Mouse (Mus musculus) cerebellum, postnatal 4 days (tissue): ENCODE results near the gene Top2b.
A peak's percentile ranks its signal among the peaks of the same experiment; 100 is the strongest.

ENCODE experiments used
- DNase-seq, 2 experiments: peaks; one replicate each; pipeline ENCODE4 v3.0.0; 2022; ENCODE audit warnings: low spot score in 2 of 2, mixed read lengths in 1 of 2

Top2b gene

DNA sequence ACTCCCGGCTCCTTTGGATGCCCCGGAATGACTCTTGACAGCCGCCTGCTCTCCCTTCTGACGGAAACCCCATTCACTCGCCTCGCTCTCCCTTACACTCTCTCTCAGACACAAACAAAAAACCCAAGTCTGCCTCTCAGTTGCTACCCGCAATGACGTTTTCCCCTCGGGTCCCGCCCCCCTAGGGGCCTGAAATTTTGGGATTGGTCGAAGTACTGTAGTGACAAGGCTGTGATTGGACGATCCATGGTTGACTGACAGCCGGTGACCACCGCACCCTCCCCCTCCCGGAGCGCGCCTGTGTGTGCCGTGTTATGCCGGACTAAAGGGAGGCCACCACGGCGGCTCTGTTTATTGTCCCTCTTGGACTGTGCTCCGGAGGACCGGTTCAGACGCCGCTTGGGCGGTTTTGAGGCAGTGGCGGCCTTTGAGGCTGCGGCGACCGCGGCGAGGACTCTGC is at the start of gene Top2b:
TSS of gene Top2b (plus strand) at position 302 of the 460 bp plus-strand sequence.
- peak; percentile 94 to 98 for DNase-seq

DNA sequence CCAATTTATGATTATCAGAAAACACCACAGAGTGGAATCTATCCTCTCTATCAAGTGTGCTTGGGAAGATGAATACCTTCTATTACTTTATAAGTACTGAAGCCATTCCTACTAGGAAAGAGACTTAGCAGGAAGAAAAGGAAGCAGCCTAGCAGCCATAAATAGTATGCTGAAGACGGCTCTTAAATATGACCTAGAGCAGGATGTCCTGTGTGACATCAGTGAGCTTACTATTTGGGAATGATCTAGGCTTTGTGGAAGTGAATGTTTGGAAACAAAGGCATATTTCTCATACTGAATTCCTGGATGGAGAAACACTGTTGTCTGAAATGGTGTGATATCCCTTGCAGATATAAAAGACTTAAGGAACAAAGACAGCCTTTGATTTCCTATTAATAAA is 48.3 kb upstream of the Top2b start:
- no peak for DNase-seq

DNA sequence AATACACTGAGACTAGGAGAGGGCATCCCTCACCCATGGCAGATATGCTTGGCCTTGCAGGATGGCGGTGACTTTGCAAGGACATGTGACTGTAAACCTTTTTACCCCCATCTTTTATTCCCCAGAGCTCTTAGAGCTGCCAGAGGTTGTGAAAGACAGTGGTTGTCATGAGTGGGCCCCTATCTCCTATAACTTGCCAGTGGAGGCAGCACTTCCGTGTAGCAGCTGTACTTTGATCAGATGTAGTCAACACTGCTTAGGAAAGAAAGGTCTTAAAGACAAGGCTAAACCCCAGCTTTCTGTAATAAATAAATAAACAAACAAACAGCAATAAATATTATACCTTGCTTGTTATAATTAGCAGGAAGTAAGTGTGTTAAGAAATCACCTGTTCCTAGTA is 45.2 kb upstream of the Top2b start:
- no peak for DNase-seq

DNA sequence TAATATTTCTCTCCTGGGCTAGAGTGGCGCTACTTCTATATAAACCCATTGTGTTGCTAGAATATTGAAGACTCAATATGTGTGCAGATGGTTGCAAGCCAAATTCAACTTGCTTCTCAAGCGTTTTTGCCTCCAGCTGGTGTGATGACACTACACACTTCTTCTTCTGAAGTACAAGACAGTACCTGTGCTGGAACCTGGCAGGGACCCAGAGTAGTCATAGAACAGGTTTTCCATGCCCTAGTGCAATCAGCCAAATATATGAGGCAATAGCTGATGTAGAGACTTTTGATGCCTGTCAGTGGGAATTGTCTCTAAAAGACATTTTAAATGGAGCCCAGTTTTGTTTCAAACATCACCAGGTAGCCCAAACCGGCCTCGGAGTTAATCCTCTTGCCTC is 40.6 kb upstream of the Top2b start:
- DNase-seq: no peak

DNA sequence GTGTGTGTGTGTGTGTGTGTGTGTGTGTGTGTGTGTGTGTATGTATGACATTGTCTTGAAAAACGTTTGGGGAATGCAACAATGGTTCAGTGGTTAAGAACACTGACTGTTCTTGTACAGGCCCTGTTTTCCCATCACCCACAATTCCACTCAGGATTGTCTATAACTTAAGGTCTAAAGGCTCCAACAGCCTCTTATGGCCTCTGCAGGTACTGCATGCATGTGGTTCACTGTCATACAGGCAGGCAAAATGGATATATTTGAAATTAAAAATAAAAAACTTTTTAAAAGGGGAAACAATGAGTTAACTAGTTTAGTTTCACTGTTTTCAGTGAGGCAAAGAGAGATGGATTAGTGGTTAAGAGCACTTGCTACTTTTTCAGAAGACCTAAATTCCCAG is 39.8 kb upstream of the Top2b start:
- no peak for DNase-seq

DNA sequence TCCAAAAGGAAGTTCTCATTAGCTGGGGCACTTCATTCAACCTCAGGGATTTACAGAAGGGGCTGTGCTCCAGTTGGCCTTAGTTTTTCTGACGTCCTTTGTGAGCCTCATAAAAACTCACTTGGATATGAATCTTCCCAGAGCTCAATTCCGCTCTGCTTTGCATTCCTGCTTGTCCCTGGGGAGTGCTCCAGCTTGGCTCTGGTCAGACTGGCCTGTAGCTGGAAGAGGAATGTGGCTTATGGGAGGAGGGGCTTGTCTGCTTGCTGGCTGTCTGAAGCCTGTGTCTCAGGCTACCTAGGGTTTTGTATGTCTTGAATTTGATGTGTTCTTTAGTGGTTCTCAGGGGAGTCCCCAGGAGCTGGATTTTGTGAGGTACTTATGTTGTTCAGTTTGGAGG is 36.4 kb upstream of the Top2b start:
- no peak for DNase-seq

DNA sequence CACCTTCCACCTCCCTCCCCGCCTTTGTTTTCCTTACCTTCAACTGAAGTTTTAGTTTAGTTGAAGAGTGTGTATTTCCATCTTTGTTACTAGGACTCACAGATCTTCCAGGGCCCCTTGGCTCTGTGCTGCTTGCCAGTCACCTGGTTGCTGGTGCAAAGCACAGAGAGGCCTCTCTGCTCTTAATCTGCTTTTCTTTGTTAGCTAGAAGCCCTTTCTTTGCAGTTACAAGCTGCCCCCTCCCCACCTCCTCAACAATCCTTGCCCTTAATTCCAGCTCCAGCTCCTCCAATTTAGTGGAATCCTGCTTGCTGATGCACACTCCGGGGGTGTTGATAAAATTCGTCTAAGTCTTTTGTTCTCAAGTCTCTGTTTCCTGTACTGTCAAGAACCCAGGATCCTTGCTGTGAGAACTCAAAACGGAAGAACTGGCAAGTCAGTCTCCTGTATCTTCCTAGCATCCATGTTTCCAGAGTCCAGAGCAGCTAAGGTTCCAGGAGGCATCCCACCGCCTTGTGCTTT is 36.0 kb upstream of the Top2b start:
- no peak for DNase-seq

DNA sequence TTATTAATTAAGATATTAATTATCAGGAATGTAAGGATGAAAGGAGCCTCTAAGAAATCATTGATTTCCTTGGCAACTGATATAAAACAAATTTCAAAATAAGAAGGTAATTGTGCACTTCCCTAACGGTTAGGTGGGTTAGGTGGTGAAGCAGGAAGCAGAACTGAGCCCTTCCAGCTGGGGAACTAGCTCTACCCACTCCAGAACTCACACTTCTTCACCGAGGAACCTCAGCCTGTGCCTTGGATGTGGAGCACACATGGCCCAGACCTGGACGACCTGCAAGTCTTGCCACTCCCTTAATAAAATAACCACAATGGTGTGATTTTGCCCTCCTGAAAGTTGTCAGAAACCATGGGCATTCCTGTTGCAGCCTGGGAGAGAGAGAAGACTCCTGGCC is 35.2 kb upstream of the Top2b start:
- no peak for DNase-seq

DNA sequence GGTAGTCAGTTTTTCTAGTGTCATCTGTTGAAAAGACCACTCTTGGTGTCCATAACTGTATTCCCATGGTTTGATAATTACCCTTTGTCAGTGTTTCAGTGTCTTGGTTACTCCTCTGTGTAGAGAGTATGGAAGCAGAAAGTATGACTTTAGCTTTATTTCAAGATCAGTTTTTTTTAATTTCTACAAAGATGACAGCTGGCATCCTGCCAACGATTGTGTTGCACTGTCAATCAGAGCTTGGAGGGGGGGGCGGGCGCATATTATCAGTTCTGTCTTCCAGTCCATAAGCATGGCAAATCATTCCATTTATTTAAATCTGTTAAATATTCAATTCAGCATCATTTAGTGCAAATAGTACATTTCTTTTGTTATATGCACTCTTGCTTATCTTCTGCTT is 30.7 kb upstream of the Top2b start:
- no peak for DNase-seq

DNA sequence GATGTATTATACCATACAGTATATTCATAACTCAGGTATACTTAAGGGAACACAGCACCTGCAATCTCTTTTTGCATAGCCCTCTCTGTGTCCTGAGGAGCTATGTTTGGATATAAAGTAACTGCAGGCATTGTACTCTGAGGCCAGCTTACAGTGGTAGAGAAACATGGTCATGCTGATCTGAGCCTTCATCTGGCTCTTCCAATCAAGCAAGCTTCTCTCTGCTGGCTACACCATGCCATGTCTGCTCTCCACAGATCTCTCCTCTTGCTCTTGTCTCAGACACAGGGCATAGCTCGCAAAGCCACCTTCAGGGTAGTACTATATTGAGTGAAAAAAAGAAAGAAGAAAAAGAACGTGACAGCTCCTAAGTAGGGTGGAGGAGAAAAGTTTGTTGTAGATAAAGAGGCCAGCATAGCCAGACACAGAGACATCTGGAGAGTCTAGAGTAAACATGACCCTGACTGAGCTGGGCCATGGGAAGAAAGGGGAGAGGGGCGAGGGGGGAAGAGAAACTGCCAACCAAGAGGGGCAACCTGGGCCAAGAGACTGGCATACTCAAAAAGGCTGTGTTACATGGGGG is 29.1 kb upstream of the Top2b start:
- no peak for DNase-seq

DNA sequence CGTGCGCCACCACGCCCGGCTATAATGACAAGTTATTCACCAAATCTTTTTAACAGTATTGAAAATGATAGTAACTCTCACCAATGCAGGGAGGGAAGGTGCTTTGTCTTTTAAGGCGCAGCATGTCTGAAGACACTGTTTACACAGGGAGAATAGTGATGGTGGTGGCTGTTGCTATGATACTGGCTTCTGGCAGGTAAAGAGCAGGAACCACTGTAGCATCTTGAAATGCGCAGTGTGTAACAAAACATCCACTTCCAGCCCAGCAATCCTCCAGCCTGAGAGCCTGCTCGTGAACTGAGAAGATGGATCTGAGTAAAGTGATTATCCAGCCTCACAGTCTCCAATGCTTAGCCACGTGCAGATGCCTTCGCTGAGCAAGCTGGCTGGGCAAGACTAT is 17.5 kb upstream of the Top2b start:
- DNase-seq: no peak

DNA sequence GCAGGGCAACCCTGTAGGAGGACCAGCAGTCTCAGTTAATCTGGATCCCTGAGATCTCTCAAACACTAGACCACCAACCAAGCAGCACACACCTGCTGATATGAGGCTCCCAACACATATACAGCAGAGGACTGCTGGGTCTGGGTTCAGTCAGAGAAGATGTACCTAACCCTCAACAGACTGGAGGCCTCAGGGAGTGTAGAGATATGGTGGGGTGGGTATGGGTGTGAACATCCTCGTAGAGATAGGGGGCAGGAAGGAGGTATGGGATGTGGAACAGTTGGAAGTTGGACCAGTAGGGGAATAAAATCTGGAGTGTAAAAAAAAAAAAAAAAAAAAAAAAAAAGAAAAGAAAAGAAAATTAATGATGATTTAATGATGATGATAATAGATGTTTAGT is 5.3 kb upstream of the Top2b start:
- DNase-seq: no peak

DNA sequence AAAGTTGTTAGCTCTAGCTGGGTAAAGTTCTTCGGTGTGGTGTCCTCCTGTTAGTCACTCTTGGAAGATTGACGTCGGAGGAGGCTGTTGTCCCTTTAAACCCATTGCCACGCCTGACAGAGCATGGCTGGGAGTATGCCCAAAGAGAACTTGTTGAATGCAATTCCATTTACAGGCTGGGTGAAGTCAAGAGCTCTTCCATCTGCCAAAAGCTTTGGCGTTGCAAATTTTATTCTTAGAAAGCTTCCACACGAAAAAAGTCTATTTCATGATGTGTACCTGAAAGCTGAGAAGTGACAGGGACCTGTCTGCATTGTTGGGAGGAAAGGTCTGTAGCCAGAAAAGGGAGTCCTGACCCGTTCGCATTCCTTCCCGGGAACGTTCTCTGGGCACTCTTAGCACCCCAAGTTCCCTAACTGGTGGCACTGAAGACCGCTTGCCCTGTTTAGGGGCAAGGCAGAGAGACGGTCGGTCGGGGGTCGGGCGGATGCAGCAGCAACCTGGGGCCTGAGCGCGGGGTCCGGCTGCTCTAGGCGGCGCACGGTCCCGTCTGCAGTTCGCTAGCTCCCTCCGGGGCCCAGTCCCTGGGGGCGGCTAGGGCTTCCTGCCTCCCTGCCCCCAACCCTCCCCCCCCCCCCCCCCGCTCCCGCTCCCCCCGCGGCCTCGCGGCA is 683 bp upstream of the Top2b start:
- peak; percentile 29 to 49 for DNase-seq

DNA sequence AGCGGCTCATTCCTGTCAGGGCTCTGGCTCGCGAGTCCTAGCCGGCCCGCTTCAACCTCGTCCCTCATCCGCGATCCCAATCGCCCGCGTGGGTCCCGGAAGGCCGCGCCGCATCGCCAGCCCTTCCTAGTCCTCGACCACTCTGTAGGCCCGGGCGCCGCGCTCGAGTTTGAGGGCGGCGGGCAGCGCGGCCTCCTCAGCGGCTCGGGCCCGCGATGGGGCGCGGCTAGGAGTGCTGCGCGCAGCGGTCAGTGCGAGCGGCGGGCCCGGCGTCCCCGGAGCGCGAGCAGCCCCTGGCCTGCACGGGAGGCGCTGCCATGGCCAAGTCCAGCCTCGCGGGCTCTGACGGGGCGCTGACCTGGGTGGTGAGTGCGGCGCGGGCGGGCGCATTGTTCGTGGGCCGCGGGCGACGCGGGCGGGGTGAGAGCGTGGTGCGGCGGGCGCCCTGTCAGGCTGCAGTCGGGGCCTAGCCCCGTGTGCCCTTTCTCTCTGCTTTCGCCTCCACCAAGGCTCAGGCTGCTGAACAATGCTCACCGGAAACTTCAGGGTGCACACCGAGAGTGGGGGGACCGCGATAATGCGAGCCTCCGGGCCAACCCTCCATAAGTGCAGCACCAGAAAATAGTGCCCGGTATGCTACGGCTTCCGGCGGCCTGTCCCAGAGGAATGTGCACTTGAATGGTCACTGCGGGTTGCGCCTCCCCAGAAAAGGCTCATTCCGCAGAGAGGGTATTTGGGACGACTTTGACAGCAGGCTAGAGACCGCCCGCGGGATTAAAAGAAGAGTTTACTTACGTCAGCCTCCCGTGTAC is 589 bp downstream of the Top2b start:
- peak; percentile 32 to 66 for DNase-seq

DNA sequence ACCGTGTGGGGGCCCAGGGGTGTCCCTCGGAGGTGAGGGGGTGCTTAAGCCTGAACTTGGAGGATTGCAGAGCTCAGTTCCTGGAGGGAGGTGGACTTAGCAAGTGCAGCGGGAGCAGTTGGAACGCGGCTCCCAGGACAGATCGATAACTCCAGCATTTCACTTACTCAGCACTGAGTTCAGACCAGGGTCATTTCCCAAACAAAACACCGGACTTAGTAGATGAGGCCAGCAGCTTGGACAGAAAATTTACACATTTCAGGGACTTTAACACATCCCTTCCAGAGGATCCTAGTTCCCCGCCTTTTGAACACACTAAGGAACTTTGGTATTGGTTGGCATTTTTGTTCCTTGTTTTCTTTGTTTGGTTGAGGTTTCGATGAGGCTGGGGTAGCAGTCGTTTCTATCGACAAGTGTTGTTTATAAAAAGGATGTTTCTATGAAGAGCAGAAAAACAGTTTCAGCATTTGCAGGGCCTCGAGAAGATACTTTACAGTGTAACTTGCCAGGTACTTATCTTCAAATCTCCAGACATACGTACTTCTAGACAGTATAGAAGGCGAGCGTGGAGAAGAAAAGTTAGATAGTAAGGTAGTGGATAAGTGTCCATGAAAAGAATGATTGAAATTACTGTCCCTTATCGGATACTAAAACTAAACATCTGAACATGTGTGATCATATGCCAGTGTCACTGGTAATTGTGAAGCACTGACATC is 1.4 kb downstream of the Top2b start:
- no peak for DNase-seq

DNA sequence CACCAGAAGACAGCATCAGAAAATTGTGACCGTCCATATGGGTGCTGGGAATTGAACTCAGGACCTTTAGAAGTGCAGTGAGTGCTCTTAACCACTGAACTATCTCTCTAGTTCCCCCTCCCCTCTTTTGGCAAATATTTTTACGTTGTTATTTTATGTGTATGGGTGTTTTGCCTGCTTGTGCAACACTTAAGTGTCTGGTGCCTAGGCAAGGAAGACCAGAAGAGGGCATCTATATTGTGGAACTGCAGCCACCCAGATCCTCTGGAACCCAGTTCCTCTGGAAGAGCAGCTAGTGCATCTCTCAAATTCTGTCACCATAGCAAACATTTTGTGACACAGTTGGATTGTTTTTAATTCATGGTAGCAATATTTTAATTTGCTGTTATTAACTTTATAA is 2.0 kb downstream of the Top2b start:
- DNase-seq: no peak

DNA sequence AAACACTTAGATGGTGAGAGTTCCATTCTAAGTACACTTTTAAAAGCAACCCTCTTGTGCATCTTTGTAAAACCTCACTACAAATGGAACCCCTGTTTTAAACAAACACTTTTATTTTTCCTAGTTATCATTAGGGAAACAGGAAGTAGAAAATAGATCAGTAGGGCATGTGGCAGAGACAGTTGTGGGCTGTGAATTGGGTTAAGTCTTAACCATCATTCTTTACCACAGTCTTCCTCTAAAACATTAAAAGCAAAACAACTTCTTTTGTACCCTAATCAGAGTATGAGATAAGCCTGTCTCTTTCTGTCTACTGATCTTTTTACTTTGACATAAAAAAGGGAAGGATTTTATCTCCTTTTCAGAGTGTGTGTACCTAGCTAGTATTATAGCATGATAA is 7.8 kb downstream of the Top2b start:
- no peak for DNase-seq

DNA sequence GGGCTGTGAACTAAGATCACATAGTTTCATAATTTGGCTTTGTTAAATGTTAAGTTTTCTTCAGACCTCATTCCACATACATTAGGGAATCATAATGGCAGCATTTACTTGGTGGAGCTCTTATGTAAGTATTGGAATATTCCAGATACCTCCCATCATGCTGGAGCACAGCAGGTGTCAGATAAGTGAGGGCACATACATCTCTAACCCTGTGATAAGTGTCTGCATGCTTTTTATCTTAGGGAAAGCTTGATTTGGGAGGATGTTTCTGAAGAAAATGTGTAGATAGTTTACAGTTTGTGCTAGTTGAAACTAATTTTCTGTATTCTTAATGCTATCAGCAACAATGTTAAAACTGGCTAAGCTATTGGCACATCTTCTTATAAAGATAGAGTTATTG is 8.2 kb downstream of the Top2b start:
- DNase-seq: no peak

DNA sequence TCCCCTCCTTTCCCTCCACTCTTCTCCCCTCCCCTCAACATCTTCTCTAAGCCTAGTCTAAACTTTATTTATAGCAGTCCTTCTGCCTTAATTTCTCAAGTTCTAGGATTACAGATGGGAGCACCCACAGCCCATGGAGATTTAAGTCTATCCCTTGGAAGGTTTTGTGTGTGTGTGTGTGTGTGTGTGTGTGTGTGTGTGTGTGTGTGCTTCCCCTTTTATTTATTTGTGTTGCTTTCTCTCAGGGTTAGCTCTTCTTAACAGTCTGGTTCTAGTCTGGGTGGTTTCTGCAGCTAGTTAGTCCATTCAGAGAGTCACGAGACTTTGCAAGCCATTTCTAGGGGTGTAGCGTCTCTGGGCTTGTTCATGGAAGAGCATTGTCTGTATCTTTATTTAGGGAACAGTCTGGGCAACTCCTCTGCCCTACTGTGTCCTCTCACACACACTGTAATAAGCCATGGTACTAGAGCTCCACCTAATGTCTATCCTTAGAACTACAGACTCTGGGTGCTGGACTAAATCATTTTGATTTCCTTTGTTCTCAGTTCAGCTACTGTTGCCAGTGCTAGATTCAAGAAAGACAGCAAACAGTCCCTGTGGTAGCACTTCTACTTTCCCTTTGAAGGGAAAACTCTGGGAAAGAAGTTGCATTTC is 15.1 kb downstream of the Top2b start:
- peak in 1 of 2 experiments; percentile 29 for DNase-seq

DNA sequence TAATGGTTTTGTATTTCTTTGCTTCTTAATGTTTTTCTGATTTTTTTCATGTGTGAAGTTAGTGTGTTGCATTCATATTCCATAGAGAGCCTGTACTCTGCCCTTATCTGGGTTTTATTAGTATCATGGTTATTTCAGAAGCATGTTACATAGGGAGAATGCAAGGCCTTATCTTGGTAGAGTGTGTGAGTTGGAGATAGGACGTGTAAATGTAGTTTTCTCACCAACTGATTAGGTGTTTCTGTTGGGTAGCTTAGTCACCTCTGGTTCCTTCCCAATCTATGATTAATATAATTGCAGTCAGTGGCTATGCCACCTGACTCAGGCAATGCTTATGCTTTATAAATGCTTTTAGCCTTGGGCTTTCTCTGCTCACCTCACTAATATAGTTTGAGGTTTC is 19.8 kb downstream of the Top2b start:
- no peak for DNase-seq

DNA sequence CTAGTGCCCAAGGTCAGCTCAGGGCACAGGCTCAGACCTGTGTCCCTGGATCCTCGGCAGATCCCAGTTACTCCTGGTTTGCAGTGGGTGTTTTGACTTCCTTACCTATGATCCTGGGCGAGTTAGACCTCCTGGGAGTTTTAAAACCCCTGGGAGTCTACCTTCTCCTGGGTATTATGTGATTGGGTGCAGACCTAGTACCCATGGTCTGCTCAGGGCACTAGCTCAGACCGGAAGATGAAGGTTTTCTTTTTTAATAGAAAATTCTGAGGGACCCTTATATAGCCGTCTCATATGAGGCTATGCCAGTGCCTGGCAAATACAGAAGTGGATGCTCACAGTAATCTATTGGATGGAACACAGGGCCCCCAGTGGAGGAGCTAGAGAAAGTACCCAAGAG is 40.2 kb downstream of the Top2b start:
- no peak for DNase-seq

DNA sequence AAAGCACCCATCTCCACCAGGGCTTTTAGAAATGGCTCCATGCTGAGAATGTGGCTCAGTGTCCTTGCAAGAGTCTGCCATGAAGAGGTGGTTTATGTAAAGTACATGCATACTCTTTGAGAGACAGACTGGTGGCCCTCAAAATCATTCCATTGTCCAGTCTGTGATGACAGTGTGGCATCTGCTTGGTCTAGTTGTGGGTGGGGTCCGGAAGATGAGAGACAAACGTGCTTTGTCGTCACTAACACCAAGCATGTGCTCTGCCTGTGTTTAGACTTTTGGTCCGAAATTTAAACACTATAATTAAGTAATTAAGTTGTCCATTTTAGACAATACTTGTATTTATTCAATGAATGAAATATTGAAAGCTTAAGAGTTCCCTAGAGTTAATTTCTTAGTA is 49.2 kb downstream of the Top2b start:
- no peak for DNase-seq
